Mouse (Mus musculus): ENCODE measurements around the gene Mef2d. TPM values are rescaled to one million over a fixed set of nuclear protein-coding genes. Genes with fewer than 3 reads are reported as not detected.
"Not testable (repeated sequence)": the region's sequence is repeated elsewhere in the genome, so short reads cannot be mapped to it uniquely, and the experiment has no call there.

Gene Mef2d
- polyA plus RNA-seq, 1 experiment from 2014 or later = 23.8 TPM

DNA sequence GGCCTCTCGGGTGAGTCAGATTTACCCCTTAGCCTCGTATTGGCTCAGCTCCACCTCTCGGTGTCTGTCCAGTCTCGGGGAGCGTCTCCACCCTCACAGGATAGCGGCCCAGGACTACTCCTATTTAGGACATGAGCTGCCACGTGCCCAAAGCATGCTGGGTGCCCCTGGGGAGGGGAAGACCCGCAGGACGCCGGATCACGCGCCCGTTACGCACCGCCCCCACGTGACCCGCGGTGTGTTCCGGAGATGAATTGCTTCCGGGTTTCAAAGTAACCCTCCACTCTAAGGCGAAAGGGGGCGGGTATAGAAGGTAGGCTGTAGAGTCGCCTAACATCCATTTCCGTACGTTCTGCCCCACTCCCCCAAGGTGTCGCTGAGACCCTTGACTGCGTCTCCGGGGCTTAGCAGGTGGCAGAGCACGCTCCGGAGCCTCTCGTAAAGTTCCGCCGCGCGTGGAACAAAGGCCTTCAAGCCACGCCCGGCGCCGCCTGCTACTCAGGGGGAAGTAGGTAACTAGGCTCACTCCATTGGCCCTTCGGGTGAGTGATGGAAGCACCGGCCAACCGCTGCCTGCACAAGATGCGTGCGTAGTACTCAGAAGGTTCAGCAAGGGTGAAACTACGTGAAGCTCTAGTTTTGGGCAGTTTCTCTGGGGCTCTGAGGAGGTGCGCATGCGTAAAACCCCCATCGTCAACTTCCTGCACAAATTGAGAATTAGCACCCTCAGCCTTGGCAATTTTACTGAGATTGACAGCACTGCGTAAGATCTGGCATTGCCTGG lies 35.6 kb downstream of the Mef2d start:
- H3K4me1 ChIP-seq (replicated peaks; ENCODE audit: control insufficient read depth, insufficient read depth, low read length) = no peaks in the 10 kb centered on the region
- H3K4me2 ChIP-seq (ENCODE audit: low read length) = peak overlapping the region; percentile 46
- H3K27ac ChIP-seq (ENCODE audit: low read depth) = peak overlapping the region; percentile 98

DNA sequence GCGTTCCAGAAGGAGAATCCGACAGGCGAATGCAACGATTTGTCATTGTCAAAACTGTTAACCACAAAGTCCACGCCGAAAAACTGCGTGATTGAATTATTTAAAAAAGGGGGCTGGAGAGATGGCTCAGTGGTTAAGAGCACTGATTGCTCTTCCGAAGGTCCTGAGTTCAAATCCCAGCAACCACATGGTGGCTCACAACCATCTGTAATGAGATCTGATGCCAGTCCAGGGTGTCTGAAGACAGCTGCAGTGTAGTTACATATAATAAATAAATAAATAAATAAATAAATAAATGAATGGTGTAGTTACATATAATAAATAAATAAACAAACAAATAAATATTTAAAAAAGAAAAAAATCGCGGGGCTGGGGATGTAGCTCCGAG lies 36.2 kb downstream of the Mef2d start:
- peak overlapping the region; percentile 53 for H3K4me3 ChIP-seq (ENCODE audit: low read depth, low read length)
- H3K4me1 ChIP-seq (replicated peaks; ENCODE audit: control insufficient read depth, insufficient read depth, low read length); ATAC-seq (replicated peaks; ENCODE audit: low FRiP score, low TSS enrichment, low read depth); DNase-seq (ENCODE audit: low spot score); H3K9ac ChIP-seq (ENCODE audit: low read length); H3K9me3 ChIP-seq (ENCODE audit: control insufficient read depth, low read length); H3K36me3 ChIP-seq (ENCODE audit: control insufficient read depth, insufficient read depth, low read length); H3K27me3 ChIP-seq (replicated peaks; ENCODE audit: control insufficient read depth, insufficient read depth, low read length): not testable (repeated sequence)
- 30% methylated on average over 11 of the region's 11 CpGs for WGBS
- peak overlapping the region; percentile 46 for H3K4me2 ChIP-seq (ENCODE audit: low read length)
- peak overlapping the region; percentile 98 for H3K27ac ChIP-seq (ENCODE audit: low read depth)

More for the DNA sequence above, 35.6 kb downstream of the Mef2d start:
- ATAC-seq (replicated peaks; ENCODE audit: low FRiP score, low TSS enrichment, low read depth) (peak; percentile 98), DNase-seq (ENCODE audit: low spot score) (peak; percentile 99)
- peak overlapping the region; percentile 53 for H3K4me3 ChIP-seq (ENCODE audit: low read depth, low read length)
- peak overlapping the region; percentile 80 for H3K9ac ChIP-seq (ENCODE audit: low read length)
- WGBS = under 1% methylated on average over 49 of the region's 49 CpGs
- peaks cover 12% of the 10 kb centered on the region for H3K36me3 ChIP-seq (ENCODE audit: control insufficient read depth, insufficient read depth, low read length)
- H3K27me3 ChIP-seq (replicated peaks; ENCODE audit: control insufficient read depth, insufficient read depth, low read length) = no peaks in the 10 kb centered on the region
- no peaks in the 10 kb centered on the region for H3K9me3 ChIP-seq (ENCODE audit: control insufficient read depth, low read length)

DNA sequence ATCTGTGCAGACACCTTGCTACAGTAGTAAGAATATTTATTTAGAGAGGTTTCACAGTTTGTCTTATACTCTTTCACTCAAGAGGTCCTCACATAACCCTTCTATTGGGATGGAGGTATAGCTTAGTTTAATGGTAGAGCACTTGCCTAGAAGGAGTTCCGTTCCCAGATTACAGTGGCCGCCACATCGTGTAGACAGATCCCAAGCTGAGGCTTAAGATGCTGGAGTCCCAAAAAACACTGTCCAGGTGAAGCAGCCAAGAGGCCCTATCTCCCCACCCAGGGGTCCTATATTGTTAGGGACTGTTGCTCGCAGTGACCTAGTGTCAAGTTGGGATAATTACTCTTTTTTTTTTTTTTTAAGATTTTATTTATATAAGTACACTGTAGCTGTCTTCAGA lies 36.8 kb downstream of the Mef2d start:
- Histone ChIP-seq H3K36me3 (ENCODE audit: control insufficient read depth, insufficient read depth, low read length) (no peaks in the 10 kb centered on the region; the same call in 1 of the 2 replicates), H3K4me1 (replicated peaks; ENCODE audit: control insufficient read depth, insufficient read depth, low read length) (no peaks in the 10 kb centered on the region), H3K4me2 (ENCODE audit: low read length) (no peak overlapping the region), H3K27me3 (replicated peaks; ENCODE audit: control insufficient read depth, insufficient read depth, low read length) (no peaks in the 10 kb centered on the region), H3K9ac (ENCODE audit: low read length) (no peak overlapping the region), H3K9me3 (ENCODE audit: control insufficient read depth, low read length) (no peaks in the 10 kb centered on the region), H3K27ac (ENCODE audit: low read depth) (no peak overlapping the region), H3K4me3 (ENCODE audit: low read depth, low read length) (no peak overlapping the region)
- DNase-seq (ENCODE audit: low spot score) (no peak), ATAC-seq (replicated peaks; ENCODE audit: low FRiP score, low TSS enrichment, low read depth) (no peak)
- WGBS = 86% methylated on average over 4 of the region's 4 CpGs

DNA sequence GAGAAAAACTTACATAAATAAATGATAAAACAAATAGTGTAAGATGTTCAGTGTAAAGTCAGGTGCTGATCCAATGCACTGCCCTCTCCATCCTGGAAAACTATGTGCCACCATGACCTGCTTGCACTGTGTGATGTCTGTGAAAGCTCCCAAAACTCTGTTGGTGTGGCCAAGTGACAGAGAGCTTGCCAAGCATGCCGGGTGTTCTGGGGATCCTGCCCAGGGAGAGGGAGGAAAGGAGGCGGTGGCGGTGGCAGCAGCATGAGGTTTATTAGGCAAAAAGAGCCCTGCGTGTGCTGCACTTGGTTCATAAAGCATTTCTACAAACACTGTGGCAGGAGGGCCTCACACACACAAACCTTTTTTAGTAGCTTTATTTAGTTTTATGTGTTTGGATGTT lies 39.2 kb downstream of the Mef2d start:
- Histone ChIP-seq H3K9me3 (ENCODE audit: control insufficient read depth, low read length) (no peaks in the 10 kb centered on the region), H3K4me2 (ENCODE audit: low read length) (no peak overlapping the region), H3K27ac (ENCODE audit: low read depth) (no peak overlapping the region), H3K4me3 (ENCODE audit: low read depth, low read length) (no peak overlapping the region), H3K27me3 (replicated peaks; ENCODE audit: control insufficient read depth, insufficient read depth, low read length) (no peaks in the 10 kb centered on the region), H3K36me3 (ENCODE audit: control insufficient read depth, insufficient read depth, low read length) (no peaks in the 10 kb centered on the region), H3K9ac (ENCODE audit: low read length) (no peak overlapping the region), H3K4me1 (replicated peaks; ENCODE audit: control insufficient read depth, insufficient read depth, low read length) (no peaks in the 10 kb centered on the region)
- DNase-seq (ENCODE audit: low spot score) (no peak), ATAC-seq (replicated peaks; ENCODE audit: low FRiP score, low TSS enrichment, low read depth) (no peak)
- 67% methylated on average over 4 of the region's 4 CpGs for WGBS

DNA sequence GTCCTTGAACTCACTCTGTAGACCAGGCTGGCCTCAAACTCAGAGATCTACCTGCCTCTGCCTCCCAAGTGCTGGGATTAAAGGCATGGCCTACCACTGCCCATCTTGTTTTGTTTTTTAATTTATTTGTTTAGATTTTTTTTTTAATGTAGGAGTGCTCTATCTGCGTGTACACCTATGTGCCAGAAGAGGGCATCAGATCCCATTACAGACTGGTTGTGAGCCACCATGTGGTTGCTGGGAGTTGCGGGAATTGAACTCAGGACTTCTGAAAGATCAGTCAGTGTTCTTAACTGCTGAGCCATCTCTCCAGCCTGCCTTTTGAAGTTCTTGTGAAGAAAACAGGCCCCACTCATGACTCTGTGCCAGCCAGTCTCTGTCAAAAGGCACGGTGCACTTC lies 44.3 kb downstream of the Mef2d start:
- Histone ChIP-seq H3K4me2 (ENCODE audit: low read length) (no peak overlapping the region), H3K4me1 (replicated peaks; ENCODE audit: control insufficient read depth, insufficient read depth, low read length) (no peaks in the 10 kb centered on the region), H3K36me3 (ENCODE audit: control insufficient read depth, insufficient read depth, low read length) (no peaks in the 10 kb centered on the region), H3K9me3 (ENCODE audit: control insufficient read depth, low read length) (no peaks in the 10 kb centered on the region), H3K27me3 (replicated peaks; ENCODE audit: control insufficient read depth, insufficient read depth, low read length) (no peaks in the 10 kb centered on the region), H3K27ac (ENCODE audit: low read depth) (no peak overlapping the region), H3K4me3 (ENCODE audit: low read depth, low read length) (no peak overlapping the region), H3K9ac (ENCODE audit: low read length) (no peak overlapping the region)
- DNase-seq (ENCODE audit: low spot score) (no peak), ATAC-seq (replicated peaks; ENCODE audit: low FRiP score, low TSS enrichment, low read depth) (no peak)
- WGBS = 67% methylated on average over 3 of the region's 3 CpGs

DNA sequence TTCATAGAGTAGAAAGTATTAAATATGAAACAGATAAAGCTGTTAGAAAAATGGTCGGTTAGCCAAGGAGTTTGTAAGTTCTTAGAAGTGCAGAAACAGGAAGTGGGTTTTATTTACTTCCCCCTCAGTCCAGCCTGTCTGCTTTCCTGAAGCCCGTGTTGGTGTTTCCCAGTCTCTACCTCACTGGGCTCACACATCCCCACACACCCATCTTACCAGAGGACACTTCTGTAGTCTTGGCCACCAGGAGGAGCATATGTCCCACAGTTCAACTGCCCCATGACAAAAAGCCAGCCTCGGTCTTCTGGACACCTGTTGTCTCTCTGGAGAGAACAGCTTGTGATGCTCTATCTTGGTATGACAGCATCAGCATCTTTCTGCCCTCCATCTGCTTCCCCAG lies 49.0 kb downstream of the Mef2d start:
- H3K36me3 ChIP-seq (ENCODE audit: control insufficient read depth, insufficient read depth, low read length) = no peaks in the 10 kb centered on the region
- peaks cover 27% of the 10 kb centered on the region for H3K27me3 ChIP-seq (replicated peaks; ENCODE audit: control insufficient read depth, insufficient read depth, low read length)
- ATAC-seq (replicated peaks; ENCODE audit: low FRiP score, low TSS enrichment, low read depth) (no peak), DNase-seq (ENCODE audit: low spot score) (no peak)
- WGBS = 28% methylated on average over 3 of the region's 3 CpGs
- no peak overlapping the region for H3K4me2 ChIP-seq (ENCODE audit: low read length)
- H3K4me1 ChIP-seq (replicated peaks; ENCODE audit: control insufficient read depth, insufficient read depth, low read length) = no peaks in the 10 kb centered on the region
- H3K4me3 ChIP-seq (ENCODE audit: low read depth, low read length) = no peak overlapping the region
- no peak overlapping the region for H3K9ac ChIP-seq (ENCODE audit: low read length)
- no peak overlapping the region for H3K27ac ChIP-seq (ENCODE audit: low read depth)
- H3K9me3 ChIP-seq (ENCODE audit: control insufficient read depth, low read length) = no peaks in the 10 kb centered on the region

DNA sequence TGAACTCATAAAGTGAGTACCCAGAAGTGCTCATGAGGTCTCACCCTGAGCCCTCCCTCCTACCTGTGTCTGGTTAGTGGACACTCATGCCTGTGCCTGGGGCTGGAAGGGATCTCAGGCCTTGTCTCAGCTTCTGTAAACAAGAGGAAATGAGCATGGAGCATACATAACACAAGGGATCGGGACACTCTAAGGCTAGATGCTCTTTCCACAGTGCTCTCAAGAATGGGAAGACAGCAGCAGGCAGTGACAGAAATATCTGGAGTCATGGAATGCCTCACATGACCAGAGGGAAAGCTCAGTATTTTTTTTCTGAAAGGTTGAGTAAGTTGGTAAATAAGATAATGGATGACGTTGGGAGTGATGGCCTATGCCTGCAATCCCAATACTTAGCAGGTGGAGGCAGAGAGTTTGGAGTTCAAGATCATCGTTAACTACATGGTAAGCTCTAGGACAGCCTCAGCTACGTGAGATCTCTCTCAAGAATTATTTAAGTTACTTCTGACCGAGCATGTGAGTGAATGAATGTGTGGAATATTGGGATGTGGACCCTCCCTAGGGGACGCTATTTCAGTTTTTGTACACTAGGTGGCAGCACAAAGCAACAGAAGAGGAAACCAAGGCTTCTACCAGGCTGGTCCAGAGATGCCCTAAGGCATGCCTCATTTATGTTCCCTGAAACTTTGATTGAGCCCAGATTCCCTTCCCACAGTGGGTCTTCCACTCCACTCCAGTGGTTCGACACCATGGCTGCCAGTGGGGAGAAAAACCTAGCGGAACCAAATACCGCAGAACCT lies 49.8 kb downstream of the Mef2d start:
- H3K27ac ChIP-seq (ENCODE audit: low read depth) = no peak overlapping the region
- no peak overlapping the region for H3K4me3 ChIP-seq (ENCODE audit: low read depth, low read length)
- DNase-seq (ENCODE audit: low spot score) (no peak), ATAC-seq (replicated peaks; ENCODE audit: low FRiP score, low TSS enrichment, low read depth) (no peak)
- H3K36me3 ChIP-seq (ENCODE audit: control insufficient read depth, insufficient read depth, low read length) = no peaks in the 10 kb centered on the region
- no peaks in the 10 kb centered on the region for H3K9me3 ChIP-seq (ENCODE audit: control insufficient read depth, low read length)
- 25% methylated on average over 9 of the region's 9 CpGs for WGBS
- H3K4me2 ChIP-seq (ENCODE audit: low read length) = no peak overlapping the region
- H3K27me3 ChIP-seq (replicated peaks; ENCODE audit: control insufficient read depth, insufficient read depth, low read length) = peaks cover 36% of the 10 kb centered on the region
- no peaks in the 10 kb centered on the region for H3K4me1 ChIP-seq (replicated peaks; ENCODE audit: control insufficient read depth, insufficient read depth, low read length)
- no peak overlapping the region for H3K9ac ChIP-seq (ENCODE audit: low read length)

DNA sequence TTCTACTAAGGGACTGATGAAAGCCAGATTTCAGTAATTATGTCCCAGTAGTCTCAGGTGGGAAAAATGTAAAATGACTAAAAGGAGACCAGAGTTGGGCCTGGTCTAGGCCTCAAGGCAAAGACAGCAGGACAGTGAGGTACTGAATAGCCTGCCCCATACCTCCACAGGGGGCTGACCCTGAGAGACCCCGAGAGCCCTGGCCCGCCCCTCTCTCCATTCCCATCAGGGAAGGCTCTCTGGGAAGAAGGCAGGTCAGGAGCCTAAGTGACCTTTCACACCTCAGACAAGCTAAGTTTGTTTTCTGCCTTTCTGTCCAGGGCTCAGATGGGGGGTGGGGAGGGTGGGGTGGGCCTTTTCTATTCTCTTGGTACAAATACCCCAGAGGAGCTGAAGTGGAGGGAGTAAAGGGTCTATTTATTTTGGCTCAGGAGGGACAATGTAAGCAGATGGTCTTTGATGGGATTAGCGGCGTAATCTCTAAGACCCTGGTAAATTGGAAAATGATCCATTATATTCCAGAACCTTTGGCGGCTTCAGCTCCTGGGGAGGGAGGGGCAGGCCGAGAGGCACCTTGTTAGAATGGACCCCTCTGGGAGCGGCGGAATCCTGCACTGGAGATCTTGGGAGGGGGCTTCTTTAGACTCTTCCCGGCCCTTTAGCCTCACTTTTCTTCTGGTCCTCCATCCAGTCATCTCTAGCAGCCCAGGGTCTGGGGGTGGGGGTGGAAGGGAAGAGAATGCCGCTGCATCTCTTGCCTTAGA lies 55.8 kb downstream of the Mef2d start:
- 9% methylated on average over 10 of the region's 10 CpGs for WGBS
- no peak overlapping the region for H3K27ac ChIP-seq (ENCODE audit: low read depth)
- no peaks in the 10 kb centered on the region for H3K9me3 ChIP-seq (ENCODE audit: control insufficient read depth, low read length)
- H3K4me3 ChIP-seq (ENCODE audit: low read depth, low read length) = no peak overlapping the region
- H3K27me3 ChIP-seq (replicated peaks; ENCODE audit: control insufficient read depth, insufficient read depth, low read length) = peaks cover 88% of the 10 kb centered on the region
- no peaks in the 10 kb centered on the region for H3K36me3 ChIP-seq (ENCODE audit: control insufficient read depth, insufficient read depth, low read length)
- H3K9ac ChIP-seq (ENCODE audit: low read length) = no peak overlapping the region
- 0 out of 2 replicates have a peak, but pooled peaks cover 8% of the 10 kb centered on the region for H3K4me1 ChIP-seq (replicated peaks; ENCODE audit: control insufficient read depth, insufficient read depth, low read length)
- DNase-seq (ENCODE audit: low spot score) (no peak), ATAC-seq (replicated peaks; ENCODE audit: low FRiP score, low TSS enrichment, low read depth) (no peak)
- H3K4me2 ChIP-seq (ENCODE audit: low read length) = no peak overlapping the region
